Mouse (Mus musculus): Measurements from ENCODE around the gene Sval1.

Sval1 gene

DNA sequence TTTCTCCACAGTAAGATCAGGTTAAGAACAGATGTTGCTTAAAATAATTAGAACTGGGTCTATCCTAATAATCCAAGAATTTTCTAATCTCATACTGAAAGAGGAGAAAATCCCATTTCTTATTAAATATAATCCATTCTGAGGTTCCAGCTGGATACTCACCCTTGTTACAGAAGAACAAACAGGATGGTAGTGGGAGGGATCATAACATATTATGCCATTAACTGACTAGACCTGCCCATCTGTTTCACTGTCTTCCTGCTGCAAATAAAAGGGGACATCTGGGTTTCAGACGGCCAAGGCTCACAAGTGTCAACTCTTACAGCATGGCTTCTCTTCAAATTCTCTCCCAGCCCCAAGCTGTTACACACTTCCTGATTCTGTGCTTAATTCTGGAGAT, at the start of gene Sval1:
Sval1 (plus strand) TSS at position 301 of the 400 bp plus-strand sequence.
- DNase-seq (ENCODE audit: low read depth, low spot score) = no peak

DNA sequence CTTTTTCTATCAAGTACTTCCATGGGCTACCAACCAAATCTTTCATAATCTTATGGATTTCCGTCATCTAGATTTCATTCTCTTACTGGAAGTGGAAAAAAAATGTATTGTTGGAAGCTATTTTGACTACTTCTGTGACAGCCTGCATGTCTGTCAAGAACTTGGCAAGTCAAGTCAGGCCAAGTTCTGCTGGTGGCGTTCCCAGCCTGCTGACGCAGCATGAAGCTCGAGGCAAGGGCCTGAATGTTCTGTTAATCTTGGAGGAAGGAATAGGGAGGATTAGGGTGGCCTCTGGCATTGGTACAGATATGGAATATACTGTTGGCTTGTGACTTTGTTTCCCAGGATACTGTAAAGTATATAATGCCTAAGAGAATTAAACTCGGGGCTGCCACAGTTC, 39.8 kb upstream of the Sval1 start:
- no peak for DNase-seq (ENCODE audit: low read depth, low spot score)

DNA sequence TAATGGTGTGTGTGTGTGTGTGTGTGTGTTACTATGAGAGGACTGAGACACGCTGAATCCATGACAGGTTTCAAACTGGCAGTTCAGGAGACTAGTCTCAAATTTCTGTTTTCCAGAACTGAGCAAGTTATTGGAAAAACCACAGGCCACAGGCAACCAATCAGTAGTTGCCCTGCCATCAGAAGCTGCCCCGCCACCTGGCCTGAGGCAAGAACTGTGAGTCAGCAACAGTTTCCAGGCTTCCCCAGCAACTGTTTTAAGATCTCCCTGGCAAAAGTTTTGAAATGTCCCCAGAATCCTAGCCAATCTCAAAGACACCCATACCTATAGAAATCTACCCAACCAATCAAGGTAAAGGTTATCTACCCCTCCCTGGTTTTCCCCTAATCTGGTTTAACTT, 36.5 kb upstream of the Sval1 start:
- no peak for DNase-seq (ENCODE audit: low read depth, low spot score)

DNA sequence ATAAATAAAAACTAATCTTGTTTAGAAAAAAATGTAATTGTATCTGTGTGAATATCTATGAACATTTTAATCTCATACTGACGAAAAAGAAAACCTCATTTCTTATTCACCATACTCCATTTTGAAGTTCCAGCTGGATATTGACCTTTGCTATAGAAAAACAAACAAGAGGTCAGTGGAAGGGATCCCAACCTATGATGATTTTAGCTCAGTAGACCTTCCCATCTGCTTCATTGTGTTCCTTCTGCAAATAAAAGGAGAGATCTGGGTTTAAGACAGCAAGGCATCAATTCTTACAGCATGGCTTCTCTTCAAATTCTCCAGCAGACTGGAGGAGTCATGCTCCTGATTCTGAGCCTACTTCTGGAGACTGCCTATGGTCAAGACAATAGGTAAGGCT, 16.4 kb downstream of the Sval1 start, which contains the start of gene Sval3:
Sval3 (plus strand) TSS at position 301 of the 400 bp plus-strand sequence.
- DNase-seq (ENCODE audit: low read depth, low spot score) = no peak
